Mouse (Mus musculus) induced T-regulatory cell, adult 2 months (primary cell): ENCODE data around the gene Musk.

ENCODE experiments used
- DNase-seq: peaks from one replicate; pipeline ENCODE4 v3.0.0-alpha.2; 2012; ENCODE audit warnings: low read depth

The Musk gene

DNA sequence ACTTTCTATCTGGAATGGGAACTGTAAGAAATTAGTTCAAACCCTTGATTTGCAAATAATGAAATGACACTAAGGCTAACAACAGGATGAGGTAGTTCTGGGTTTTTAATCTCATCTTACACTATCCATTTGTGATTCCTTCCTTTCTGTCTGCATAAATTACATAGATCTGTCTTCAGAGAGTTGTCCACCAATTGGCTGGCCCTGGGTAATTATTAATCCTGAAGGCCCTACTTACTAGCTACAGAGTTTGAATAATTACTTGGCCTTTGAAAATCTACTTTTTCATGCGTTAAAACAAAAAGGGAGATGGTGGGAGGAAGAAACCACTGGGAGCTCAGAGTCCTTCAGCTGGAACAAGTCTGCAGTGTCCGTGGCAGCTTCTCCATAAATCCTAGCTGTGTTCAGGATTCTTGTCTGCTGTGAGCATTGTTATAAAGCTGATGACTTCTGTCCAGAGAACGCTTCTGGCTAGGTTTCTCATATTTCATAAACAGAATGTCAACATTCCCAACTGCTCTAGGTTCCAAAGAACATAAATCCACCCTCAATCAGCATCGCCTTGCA, 29.3 kb downstream of the Musk start:
- DNase-seq = no peak

GRCm38 (mm10) chr4:58317536-58317935, 31.8 kb downstream of the Musk start:
- no peak for DNase-seq

DNA sequence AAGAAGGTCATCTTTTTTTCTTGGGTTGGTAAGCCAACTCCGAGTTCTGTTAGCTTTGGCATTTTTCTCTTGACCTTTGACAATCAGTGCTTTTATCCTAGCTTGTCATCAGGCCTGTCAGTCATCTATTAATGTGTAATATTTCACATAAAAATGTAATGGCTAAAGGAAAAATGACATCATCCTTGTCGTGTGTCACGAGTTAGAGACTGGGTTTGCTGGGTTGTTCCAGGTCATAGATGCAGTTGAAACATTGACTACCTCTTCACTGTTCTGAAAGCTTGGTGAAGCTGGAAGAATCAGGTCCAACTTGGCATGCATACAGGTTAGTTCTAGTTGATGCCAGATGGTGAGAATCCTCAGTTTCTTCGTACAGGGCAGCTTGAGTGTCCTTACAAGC, 34.5 kb downstream of the Musk start:
- DNase-seq = no peak

DNA sequence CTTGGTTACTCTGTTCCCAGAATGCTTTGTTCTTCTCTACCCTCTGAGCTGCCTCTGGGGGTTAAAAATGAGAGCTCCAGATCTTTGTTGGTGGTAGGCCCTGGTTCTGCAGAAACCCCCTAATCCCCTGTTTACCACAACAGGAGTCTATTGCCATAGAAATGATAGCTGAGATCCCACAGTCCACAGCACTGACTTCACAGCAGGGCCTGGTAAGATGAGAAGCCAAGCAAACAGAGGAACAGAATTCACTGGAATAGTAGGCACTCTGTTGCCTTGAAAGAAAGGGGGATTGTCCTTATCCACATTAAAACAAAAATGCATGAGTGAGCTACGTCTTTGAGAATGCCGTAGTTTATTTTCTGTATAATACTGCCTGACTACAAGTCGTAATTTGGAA, 41.0 kb downstream of the Musk start:
- DNase-seq = no peak

GRCm38 (mm10) chr4:58328231-58328630, 42.5 kb downstream of the Musk start:
- DNase-seq = no peak

GRCm38 (mm10) chr4:58330016-58330415, 44.3 kb downstream of the Musk start:
- DNase-seq = no peak

DNA sequence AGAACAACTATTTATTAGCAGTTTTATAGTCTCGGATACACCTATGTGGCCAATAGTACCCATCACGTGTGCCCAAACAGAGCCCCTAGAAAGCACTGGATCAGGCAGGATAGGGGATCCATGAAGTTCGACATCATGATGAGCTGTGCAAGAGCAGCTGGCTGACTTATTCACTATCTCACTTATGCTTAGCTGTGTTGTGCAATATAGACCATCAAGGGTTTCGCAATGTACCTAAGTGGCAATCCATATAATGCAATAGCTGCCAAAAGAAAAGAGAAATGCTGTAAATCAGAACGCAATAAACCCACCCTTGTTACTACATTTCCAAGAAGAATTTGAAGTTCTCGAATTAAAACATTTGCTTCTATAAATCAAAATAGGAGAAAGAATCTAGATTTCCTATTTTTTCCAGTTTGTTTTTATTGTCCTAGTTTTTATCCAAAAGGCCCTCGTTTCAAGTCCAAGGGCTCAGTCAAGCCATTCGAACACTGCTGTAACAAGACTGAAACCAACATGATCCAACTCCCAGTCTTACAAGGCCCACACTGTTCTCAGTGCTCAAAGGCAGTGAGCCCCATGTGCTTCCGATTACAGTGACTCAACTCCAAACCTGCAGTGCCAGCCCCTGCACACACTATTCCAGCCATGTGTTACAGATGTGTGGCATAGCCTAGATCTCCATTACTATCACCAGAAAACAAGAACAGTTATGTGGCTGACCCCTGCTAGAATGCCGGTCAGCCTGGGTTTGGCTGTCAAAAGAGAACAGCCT, 45.3 kb downstream of the Musk start:
- DNase-seq = no peak

GRCm38 (mm10) chr4:58332394-58332793, 46.6 kb downstream of the Musk start:
- no peak for DNase-seq

GRCm38 (mm10) chr4:58336227-58336626, 50.5 kb downstream of the Musk start:
- no peak for DNase-seq

DNA sequence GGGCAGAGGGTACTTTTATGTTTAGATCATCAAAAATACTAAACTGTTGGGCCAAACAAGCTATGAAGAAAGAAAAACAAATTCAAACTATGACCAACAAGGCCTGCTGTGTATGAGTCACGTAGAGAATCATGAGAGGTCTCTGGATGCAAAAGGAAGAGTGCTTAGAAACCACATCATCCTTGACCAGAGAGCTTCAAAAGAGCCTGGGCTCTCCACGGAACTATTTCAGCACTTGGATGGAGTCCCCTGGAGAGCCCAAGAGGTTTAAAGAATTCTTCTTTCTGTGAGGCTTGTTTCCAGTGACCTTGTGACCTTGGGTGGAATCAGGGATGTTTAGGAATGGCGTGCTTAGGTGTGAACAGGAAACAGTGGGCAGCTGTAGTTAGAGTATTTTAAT, 53.5 kb downstream of the Musk start:
- DNase-seq = no peak

GRCm38 (mm10) chr4:58350206-58350605, 64.4 kb downstream of the Musk start:
- DNase-seq = no peak

DNA sequence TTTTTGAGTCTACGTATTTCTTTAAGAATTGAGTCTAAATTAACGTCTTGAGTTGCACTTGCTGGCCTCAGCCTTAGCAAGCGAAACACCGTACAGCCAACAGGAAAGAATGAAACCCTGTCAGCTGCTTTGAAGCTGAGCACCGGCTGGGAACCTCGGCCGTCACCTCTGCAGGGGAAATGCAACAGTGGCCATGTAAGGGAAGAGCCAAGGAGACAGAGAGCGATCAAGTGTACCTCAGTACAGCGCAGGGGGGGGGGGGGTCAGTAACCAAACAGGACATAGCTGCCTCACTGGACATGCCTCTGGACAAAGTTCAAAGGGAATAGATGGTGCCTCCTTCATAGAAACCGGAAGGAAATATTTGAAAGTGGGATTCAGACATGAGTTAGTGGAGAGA, 65.4 kb downstream of the Musk start:
- DNase-seq = no peak

GRCm38 (mm10) chr4:58351590-58351989, 65.8 kb downstream of the Musk start:
- no peak for DNase-seq

DNA sequence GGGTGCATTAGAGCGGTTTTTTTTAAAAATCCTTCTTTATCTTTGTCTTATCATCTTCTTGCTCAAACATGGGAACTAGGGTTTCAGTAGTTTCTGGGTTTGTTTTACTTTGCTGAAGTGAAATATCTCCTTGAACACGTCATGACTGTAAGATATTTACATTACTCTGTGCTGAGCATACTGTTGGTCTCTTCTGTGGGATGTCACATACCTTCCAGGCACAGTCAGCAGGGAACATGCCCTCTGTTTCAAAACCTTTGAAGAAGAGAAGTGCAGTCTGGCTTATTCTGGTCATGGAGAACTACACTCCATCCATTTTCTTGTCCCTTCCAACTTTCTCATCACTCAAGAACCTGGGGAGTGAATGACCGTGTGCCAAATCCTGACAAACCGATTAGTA, 73.2 kb downstream of the Musk start:
- DNase-seq = no peak

DNA sequence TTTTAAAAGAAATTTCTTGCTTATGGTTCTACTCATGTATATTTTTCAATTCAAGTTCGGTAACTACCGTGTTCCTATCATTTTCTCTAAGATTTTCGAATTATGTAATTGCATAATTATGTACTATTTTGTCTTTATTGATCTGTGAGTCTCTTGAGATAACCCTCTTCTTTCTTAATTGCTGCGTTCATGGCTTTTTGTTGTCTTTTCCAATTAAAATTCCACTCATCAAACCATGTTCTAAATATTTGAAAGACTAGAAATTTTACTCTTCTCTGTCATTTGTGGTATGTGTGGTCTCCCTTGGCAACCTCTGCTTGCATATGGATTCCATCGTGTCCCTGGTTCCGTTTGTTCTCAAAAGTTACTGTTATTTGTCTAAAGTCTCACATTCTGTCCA, 79.6 kb downstream of the Musk start:
- DNase-seq = no peak

- DNase-seq = no peak
These were observed 85.3 kb downstream of the Musk start for GRCm38 (mm10) chr4:58371106-58371505.

- DNase-seq = no peak
These were observed 87.8 kb downstream of the Musk start for GRCm38 (mm10) chr4:58373599-58373998.

- no peak for DNase-seq
These were observed 88.5 kb downstream of the Musk start for GRCm38 (mm10) chr4:58374141-58374870.

DNA sequence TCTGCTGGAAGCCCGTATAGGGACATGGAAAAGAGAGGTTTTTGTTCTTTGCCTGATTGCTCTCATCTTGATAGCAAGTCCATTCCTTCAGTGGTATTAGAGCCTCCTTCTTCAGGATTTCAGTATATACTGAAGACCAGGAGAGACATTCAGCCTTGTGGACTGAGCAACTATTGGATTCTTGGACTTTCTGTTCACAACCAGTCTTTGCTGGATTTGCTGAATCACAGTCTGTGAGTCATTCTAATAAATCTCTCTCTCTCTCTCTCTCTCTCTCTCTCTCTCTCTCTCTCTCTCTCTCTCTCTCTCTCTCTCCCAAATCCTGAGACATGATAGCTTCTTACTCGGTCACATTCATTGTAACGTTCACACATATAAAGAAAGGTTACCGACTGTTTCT, 93.4 kb downstream of the Musk start:
- DNase-seq = no peak

DNA sequence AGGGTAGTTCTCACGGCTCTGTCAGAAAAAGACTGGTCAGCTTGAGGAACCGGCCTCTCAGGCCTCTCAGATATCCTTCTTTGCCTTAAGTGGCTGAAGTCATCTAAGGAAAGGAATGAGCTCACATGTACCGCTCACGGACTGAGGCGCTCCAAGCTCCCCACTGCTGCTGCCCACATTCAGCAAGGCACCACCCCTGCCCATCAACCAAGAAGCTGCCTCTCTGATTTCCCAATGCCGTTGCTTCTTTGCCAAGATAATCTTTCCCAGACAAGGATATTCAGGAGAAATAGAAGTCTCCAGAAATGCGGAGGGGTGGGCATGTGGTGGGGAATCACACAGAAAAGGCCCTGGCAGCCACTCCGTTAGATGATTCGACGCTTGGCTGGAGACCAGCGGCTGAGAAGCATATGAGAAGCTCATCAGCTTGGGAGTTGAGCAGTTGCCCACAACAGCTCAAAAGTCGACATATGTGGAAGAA, 115.1 kb downstream of the Musk start:
- no peak for DNase-seq

DNA sequence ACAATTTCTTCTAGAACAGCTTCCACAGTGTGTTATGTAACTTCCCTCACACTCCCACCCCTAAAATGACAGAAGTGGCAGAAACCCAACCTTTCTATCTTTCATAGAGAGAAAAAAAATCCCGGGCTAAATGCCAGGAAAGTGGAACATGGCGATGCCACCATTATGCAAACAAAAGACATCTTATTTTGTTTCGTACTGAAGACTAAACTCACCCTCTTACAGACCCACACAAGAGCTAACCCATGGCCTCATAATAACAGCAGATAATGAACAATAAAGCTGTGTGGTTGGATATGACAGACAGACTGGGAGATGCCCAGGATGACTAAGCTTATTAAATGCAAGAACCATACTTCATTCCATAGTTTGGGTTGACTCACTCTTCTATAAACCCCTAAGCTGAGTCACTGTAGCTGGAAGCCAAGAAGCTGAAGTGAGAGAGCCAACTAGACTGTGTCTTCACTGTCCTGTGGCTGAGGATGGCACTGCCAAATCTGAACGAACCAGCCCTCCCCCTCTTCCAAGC, 116.3 kb downstream of the Musk start:
- no peak for DNase-seq

- DNase-seq = no peak
These were observed 127.7 kb downstream of the Musk start for GRCm38 (mm10) chr4:58413188-58414185.
